Mouse (Mus musculus) embryonic fibroblast, embryonic 13.5 days (primary cell): ENCODE results near the gene Gm43518. TPM values are rescaled to one million over a fixed set of nuclear protein-coding genes. Genes with fewer than 3 reads are reported as not detected.

Source experiments
- H3K27ac ChIP-seq: 2 replicates; pipeline ENCODE4 v1.5.1; 2012; ENCODE audit warnings: low read length, control low read depth, inconsistent platforms; ENCODE audit not compliant: insufficient read depth
- H3K4me1 ChIP-seq: 2 replicates; pipeline ENCODE4 v1.6.1; 2011; ENCODE audit warnings: low read length; ENCODE audit not compliant: control insufficient read depth, insufficient read depth
- H3K4me3 ChIP-seq: 2 replicates; pipeline ENCODE4 v1.5.1; 2011; ENCODE audit warnings: mild to moderate bottlenecking, control low read depth, low read length; ENCODE audit not compliant: insufficient read depth
- CTCF ChIP-seq: IDR thresholded peaks from 2 replicates; pipeline ENCODE4 v1.5.1; 2011; ENCODE audit warnings: mild to moderate bottlenecking, control low read depth, low read length, moderate library complexity, borderline replicate concordance; ENCODE audit not compliant: insufficient read depth
- POLR2A ChIP-seq: IDR thresholded peaks from 2 replicates; pipeline ENCODE4 v1.6.1; 2011; ENCODE audit warnings: low read depth, mild to moderate bottlenecking, control low read depth, low read length, moderate library complexity
- polyA plus RNA-seq: library from polyadenylated mRNA; stranded (reverse); fragments of >200 nt; gene quantifications from 2 replicates; pipeline ENCODE4 v1.2.4, GENCODE M21; 2011; ENCODE audit warnings: low read depth; ENCODE audit not compliant: missing spikeins, insufficient read length

The Gm43518 gene
- polyA plus RNA-seq, 1 experiment = 1.4 TPM

DNA sequence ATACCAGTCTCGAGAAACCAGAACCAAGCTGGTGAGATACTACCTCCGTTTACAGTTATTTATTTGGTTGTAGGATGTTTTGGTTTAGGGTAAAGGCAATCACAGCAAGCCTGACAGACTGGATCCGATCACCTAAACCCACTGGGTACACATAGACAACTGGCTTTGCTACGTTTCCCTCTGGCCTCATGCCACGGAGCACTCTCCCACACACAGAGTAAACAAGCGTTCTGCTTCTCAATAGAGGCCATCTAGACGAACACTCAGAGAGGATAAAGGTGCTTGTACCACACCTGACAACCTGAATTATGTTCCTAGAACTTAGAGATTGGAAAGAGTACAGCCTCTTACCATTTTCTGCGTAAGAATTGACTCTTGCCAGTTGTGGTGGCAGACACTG, 32.9 kb downstream of the Gm43518 start:
- H3K4me3 ChIP-seq = no peak overlapping the region
- H3K27ac ChIP-seq = no peak overlapping the region
- TF ChIP-seq CTCF (no peak), POLR2A (no peak)
- no peaks in the 10 kb centered on the region for H3K4me1 ChIP-seq

DNA sequence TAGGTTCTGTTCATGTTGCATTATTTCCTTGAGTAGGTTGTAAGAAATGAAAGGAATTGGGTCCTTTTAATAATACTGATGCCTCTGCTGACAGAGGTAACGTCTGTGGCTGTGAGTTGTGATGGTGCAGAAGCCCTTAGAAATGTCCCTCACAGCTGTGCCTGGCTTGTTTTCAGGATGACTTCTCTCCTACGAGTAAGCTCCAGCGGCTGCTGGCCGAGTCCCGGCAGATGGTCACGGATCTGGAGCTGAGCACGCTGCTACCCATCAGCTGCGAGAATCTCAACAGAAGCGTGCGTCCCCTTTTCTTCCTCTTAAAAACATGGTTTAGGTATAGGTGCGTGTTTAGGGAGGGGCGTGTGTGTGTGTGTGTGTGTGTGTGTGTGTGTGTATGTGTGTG, 33.8 kb downstream of the Gm43518 start:
- Histone ChIP-seq H3K4me1 (no peaks in the 10 kb centered on the region), H3K27ac (no peak overlapping the region), H3K4me3 (no peak overlapping the region)
- TF ChIP-seq POLR2A (no peak), CTCF (no peak)

GRCm38 (mm10) chr5:123964208-123964607, 37.0 kb downstream of the Gm43518 start:
- no peaks in the 10 kb centered on the region for H3K4me1 ChIP-seq
- H3K27ac ChIP-seq = no peak overlapping the region
- H3K4me3 ChIP-seq = no peak overlapping the region
- no peak for TF ChIP-seq CTCF
- no peak for TF ChIP-seq POLR2A

GRCm38 (mm10) chr5:123966759-123967158, 39.5 kb downstream of the Gm43518 start:
- Histone ChIP-seq H3K4me3 (no peak overlapping the region), H3K27ac (no peak overlapping the region), H3K4me1 (no peaks in the 10 kb centered on the region)
- TF ChIP-seq POLR2A (no peak), CTCF (no peak)

DNA sequence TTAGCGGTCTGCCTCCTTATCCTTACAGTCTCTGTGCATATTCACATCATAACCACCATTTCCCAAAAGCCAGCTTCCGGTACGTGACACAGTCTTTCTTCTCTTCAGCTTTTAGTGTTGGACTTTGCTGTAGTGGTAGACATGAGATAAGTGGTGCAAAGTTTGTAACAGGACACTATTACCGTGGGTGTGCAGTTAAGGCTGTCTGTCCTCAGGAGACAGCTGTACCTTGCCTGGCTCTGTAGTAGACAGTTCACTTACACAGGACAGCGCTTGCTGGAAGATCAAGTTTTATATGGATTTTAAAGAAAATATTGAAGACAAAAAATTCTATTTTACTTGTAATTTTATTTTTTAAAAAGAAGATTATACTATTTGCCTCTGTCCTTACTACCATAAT, 41.2 kb downstream of the Gm43518 start:
- TF ChIP-seq CTCF = no peak
- TF ChIP-seq POLR2A = no peak
- Histone ChIP-seq H3K27ac (no peak overlapping the region), H3K4me3 (no peak overlapping the region), H3K4me1 (no peaks in the 10 kb centered on the region)

DNA sequence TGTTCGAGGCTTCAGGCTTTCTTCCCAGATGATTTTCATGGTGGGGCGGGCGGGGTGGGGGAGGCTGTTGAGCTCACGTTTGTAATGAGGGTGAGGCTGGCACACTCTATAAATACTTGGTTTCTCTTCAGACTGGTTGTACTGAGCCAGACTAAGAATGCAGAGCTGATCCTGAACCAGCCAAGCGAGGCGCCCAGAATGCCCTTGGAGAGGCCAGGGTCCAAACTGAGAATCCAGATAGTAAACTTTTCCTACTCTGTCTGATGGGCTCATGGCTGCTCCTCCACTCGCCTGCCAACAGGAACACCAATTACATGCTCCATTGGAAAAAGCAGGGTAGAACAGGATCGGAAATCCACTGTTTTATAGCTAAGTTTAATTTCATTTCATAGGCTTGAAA, 42.0 kb downstream of the Gm43518 start:
- H3K4me3 ChIP-seq = no peak overlapping the region
- no peaks in the 10 kb centered on the region for H3K4me1 ChIP-seq
- H3K27ac ChIP-seq = no peak overlapping the region
- TF ChIP-seq POLR2A (no peak), CTCF (no peak)

DNA sequence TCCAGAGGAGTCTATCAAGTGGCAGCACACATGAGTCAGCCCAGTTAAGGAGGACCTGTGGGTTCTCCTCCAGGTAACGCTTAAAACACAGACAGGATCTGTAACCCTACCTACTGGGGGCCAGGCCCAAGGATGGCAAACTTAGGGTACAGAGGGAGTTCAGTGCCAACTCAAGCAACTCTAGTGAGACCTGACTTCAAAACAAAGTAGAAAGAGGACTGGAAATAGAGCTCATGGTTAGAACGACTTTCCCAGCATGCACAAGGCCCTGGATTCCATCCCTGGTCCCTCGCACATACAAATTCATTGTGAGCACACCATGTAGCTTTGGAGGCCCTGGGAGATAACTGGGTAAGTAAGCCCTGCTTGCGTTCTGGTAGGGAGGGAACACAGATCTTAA, 43.4 kb downstream of the Gm43518 start:
- H3K4me1 ChIP-seq = no peaks in the 10 kb centered on the region
- TF ChIP-seq CTCF (no peak), POLR2A (no peak)

DNA sequence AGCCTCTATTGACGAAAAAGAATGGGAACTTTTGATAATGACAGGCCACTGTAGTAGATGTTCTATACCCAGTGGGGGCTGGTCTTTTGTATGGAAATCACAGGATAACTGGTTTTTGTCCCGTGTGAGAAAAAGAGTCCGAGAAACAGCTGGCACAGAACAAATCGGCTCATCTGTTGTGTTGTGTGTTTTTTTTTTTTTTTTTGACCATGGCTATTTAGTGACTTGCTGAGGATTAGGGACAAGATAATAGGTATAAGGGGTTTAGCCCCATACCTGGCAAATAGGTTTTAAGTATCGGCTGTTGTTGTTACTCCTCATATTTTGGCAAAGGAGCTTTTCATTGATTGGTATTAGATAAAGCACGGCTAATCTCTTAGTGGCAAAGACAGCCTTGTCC, 45.2 kb downstream of the Gm43518 start:
- no peaks in the 10 kb centered on the region for H3K4me1 ChIP-seq
- no peak overlapping the region for H3K4me3 ChIP-seq
- H3K27ac ChIP-seq = no peak overlapping the region
- TF ChIP-seq CTCF = no peak
- TF ChIP-seq POLR2A = no peak

More for the DNA sequence above, 43.4 kb downstream of the Gm43518 start:
- Histone ChIP-seq H3K4me3 (no peak overlapping the region), H3K27ac (no peak overlapping the region)

DNA sequence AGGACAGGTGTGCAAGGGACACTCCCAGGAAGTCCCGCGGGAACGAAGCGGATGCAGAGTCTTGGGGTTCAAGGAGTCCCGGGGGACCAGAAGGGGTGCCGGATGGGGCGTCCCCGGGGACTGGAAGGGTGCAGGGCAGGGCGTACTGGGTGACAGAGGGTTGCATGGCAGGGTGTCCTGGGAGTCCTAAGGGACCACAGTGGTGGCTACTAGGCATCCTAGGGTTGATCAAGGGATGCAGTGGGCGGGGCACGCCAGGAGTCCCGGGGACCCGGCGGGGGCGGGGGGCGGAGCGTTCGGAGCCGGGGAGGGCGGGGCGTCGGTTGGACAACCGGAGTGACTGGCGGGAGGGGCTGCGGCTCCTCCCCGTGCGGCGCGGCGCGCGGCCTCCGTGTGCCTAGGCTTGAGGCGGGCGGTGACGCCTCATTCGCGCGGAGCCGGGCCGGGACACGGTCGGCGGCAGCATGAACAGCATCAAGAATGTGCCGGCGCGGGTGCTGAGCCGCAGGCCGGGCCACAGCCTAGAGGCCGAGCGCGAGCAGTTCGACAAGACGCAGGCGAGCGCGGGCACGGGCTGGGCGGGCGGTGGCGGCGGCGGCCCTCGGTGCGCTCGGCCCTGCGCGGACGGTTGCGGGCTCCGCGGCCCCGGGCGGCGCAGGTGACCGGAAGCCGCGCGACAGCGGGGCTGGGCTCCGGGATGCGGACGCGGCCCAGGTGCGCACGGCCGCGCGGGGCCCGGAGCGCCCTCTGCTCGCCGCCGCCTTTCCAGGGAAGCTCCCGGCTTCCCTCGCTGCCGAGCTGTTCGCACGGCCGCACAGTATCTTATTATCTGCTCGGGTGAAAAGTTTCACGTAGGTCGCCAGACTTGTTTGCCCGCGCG, 46.3 kb downstream of the Gm43518 start, which contains the start of gene Hip1r:
Gene Hip1r (plus strand): TSS at position 330 of the 880 bp plus-strand sequence.
- TF ChIP-seq POLR2A (peak; percentile 72), CTCF (no peak)
- Histone ChIP-seq H3K4me1 (no peaks in the 10 kb centered on the region), H3K4me3 (peak within 1 kb of the TSS; percentile 64), H3K27ac (no peak within 1 kb of the TSS)

DNA sequence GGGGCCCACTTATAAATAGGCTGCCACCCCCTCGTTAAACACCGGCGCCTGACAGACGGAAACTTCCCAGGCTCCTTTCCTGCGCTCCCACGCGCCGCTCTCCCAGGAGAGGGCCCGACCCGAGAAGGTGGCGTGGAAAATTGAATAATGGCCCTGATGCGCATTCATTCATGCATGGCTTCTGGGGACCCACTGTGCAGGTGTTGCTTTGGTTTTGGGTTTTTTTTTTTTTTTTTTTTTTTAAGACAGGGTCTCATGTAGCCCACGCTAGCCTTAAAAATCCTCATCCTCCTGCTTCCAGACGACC, 46.9 kb downstream of the Gm43518 start:
- no peak for TF ChIP-seq CTCF
- TF ChIP-seq POLR2A = no peak
- Histone ChIP-seq H3K4me1 (no peaks in the 10 kb centered on the region), H3K27ac (no peak overlapping the region)

More for the DNA sequence above, 46.9 kb downstream of the Gm43518 start:
- peak overlapping the region; percentile 64 for H3K4me3 ChIP-seq
